Mouse (Mus musculus) neural tube, embryonic 11.5 days (tissue): Measurements from ENCODE around the gene Cd5. TPM values are rescaled to one million over a fixed set of nuclear protein-coding genes. Genes with fewer than 3 reads are reported as not detected.

Experiments used
- ATAC-seq: fragments of 200-750 bp; cut with Nextera tagmentation; 2 replicates; pipeline ENCODE4 v1.8.0; 2017; ENCODE audit warnings: moderate number of reproducible peaks, mild to moderate bottlenecking, moderate TSS enrichment, moderate library complexity; ENCODE audit not compliant: insufficient read depth, low FRiP score, low TSS enrichment
- DNase-seq: peaks from one replicate; pipeline ENCODE4 v3.0.0-alpha.2; 2015; ENCODE audit warnings: low spot score
- H3K27ac ChIP-seq: fragments of 300-500 bp; sonication (generic); 2 replicates; pipeline ENCODE4 v1.5.1; 2014; ENCODE audit warnings: low read depth, mild to moderate bottlenecking, low read length
- H3K27me3 ChIP-seq: fragments of 300-500 bp; sonication (generic); 2 replicates; pipeline ENCODE4 v1.6.1; 2014; ENCODE audit warnings: mild to moderate bottlenecking, low read length, mixed read lengths; ENCODE audit not compliant: control insufficient read depth, insufficient read depth
- H3K36me3 ChIP-seq: fragments of 300-500 bp; sonication (generic); 2 replicates; pipeline ENCODE4 v1.6.1; 2014; ENCODE audit warnings: mild to moderate bottlenecking, low read length, moderate library complexity, mixed read lengths; ENCODE audit not compliant: control insufficient read depth, insufficient read depth
- H3K4me1 ChIP-seq: fragments of 300-500 bp; sonication (generic); 2 replicates; pipeline ENCODE4 v1.6.1; 2014; ENCODE audit warnings: low read length, mixed read lengths; ENCODE audit not compliant: control insufficient read depth, insufficient read depth
- H3K4me2 ChIP-seq: fragments of 300-500 bp; sonication (generic); 2 replicates; pipeline ENCODE4 v1.6.1; 2014; ENCODE audit warnings: low read depth, mild to moderate bottlenecking, moderate library complexity
- H3K4me3 ChIP-seq: fragments of 300-500 bp; sonication (generic); 2 replicates; pipeline ENCODE4 v1.5.1; 2014; ENCODE audit warnings: low read depth, low read length
- H3K9ac ChIP-seq: fragments of 300-500 bp; sonication (generic); 2 replicates; pipeline ENCODE4 v1.6.1; 2014; ENCODE audit warnings: mild to moderate bottlenecking, low read length
- H3K9me3 ChIP-seq: fragments of 300-500 bp; sonication (generic); 2 replicates; pipeline ENCODE4 v1.6.1; 2016; ENCODE audit warnings: low read length; ENCODE audit not compliant: control insufficient read depth
- WGBS: fragments of 180-500 bp; shearing (Covaris S2); extraction: QIAGEN DNeasy Blood & Tissue Kit; methylation state at CpG from one replicate; pipeline ENCODE4 v1.1.7; 2014; 5-methylcytosine and 5-hydroxymethylcytosine counted together
- polyA plus RNA-seq: library from polyadenylated mRNA; unstranded; fragments of >200 nt; fragmentation: Nextera tagmentation; extraction: Ambion mirVana; gene quantifications from 2 replicates; pipeline ENCODE4 v1.2.1, GENCODE M21; 2014

Cd5 gene
- polyA plus RNA-seq, 1 experiment from 2014 or later: 0.24 TPM

DNA sequence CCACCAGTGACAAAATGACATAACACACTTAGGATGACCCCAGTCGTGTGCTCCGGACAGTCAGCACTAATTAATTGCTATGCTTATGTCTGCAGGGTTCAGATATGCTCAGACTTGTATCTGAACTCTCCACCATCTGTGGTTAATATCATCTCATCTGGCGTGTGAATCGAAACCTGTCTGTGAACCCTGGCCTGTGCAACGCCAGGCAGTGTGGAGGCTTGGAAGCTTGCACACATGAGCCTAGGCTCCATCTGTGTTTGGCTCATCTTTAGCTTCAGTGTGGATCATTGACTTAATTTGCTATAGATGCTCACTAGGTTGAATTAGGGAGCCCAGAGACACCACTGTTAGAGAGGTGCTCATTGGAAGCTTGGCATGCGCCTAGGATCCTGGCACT, 23.7 kb upstream of the Cd5 start:
- Histone ChIP-seq H3K27ac (no peak overlapping the region), H3K36me3 (no peaks in the 10 kb centered on the region), H3K9ac (no peak overlapping the region), H3K9me3 (no peaks in the 10 kb centered on the region), H3K27me3 (no peaks in the 10 kb centered on the region), H3K4me3 (no peak overlapping the region), H3K4me1 (peaks cover 3% of the 10 kb centered on the region; the same call in 1 of the 2 replicates), H3K4me2 (no peak overlapping the region)
- ATAC-seq (no peak), DNase-seq (no peak)
- 86% methylated on average over 6 of the region's 6 CpGs for whole genome bisulfite sequencing

DNA sequence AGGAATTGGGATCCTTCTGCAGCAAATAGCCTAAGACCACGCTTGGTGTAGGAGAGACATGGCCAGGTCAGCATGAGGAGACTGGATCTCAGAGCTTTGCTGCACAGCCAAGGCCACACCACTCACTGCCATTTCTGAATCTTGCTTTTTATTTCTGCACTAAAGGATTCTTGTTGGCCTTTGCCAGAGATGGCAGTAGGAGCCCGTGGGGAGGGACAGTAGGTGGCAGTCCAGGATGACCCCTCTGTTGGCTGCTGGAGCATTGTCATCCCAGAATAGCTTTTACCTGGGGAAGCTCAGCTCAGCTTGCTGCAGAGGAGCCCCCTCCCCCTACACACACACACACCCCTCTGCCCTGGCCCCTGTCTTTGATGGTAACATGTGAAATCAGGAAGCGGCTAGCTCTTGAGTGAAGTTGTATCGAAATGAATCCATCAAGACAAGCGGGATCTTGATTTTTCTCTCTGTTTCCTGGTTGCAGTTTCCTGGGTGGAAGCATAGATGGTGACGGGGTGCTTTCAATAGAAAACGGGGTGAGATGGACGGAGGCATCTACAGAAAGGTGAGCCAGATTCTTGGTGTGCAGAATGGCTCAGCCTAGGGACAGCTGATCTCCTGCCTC, 23.1 kb upstream of the Cd5 start:
- H3K36me3 ChIP-seq: no peaks in the 10 kb centered on the region
- H3K9ac ChIP-seq: no peak overlapping the region
- no peak overlapping the region for H3K4me2 ChIP-seq
- H3K4me1 ChIP-seq: peaks cover 3% of the 10 kb centered on the region; the same call in 1 of the 2 replicates
- no peak overlapping the region for H3K4me3 ChIP-seq
- WGBS: 87% methylated on average over 8 of the region's 8 CpGs
- DNase-seq (no peak), ATAC-seq (no peak)
- H3K27me3 ChIP-seq: no peaks in the 10 kb centered on the region
- no peaks in the 10 kb centered on the region for H3K9me3 ChIP-seq
- no peak overlapping the region for H3K27ac ChIP-seq

DNA sequence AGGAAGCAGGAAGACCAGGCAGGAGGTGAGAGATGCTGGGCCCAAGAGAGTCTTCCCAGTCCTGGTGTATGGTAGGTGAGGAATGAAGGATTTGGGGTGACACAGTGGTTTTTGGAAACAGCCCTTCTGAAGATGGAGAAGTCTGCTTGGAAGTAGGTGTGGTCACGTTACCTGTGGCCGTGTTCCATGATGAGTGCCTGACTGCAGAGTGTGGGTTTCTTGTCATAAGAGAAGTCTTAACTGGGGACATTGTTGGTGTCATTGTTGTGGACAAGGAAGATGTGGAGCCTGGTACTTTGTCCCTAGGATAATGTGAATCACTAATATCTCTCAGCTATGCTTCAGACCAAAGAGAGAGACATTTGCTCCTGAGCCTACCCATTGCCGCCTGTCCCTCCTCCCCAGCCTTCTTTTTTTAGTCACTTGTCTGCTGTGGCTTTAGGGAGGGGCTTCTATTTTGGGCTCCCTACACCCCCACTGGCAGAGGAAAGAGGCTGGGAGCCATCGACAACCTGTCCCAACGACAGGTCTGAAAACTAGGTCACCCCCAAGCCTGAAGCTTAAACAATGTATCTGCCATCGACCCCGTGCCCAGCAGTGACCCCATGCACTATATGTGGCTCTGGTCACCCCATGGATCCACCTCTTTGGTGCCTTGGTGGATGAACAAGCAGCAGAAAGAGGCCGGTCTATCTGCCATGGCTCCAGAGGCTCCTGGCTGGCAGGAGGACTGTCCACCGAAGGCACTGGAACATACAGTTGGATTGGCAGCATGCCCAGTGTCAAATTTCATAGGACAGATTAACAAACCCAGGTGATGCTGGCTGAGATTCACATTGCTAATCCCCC, 21.4 kb upstream of the Cd5 start:
- H3K4me3 ChIP-seq: no peak overlapping the region
- H3K36me3 ChIP-seq: no peaks in the 10 kb centered on the region
- no peaks in the 10 kb centered on the region for H3K9me3 ChIP-seq
- H3K4me1 ChIP-seq: peaks cover 3% of the 10 kb centered on the region; the same call in 1 of the 2 replicates
- no peak overlapping the region for H3K9ac ChIP-seq
- no peak overlapping the region for H3K27ac ChIP-seq
- DNase-seq: no peak
- WGBS: 94% methylated on average over 9 of the region's 9 CpGs
- no peak for ATAC-seq
- H3K4me2 ChIP-seq: no peak overlapping the region
- H3K27me3 ChIP-seq: no peaks in the 10 kb centered on the region

DNA sequence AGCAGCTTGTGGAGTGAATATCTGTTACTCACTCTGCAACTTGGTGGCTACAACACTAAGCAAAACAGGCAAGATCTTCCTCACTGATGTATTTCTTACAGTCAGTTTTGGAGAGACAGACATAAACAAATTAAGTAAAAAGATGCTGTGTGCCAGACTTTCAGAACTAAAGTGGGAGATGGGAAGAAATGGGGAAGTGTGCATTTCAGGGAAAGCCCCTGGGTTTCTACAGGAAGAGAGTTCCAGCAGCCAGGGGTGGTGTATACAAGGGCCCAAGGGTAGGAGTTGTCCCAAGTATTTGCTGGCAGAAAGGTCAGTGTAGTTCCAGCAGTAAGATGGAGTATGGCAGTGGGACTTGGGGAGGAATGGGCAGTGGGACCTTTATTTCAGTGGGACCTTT, 20.7 kb upstream of the Cd5 start:
- Histone ChIP-seq H3K36me3 (no peaks in the 10 kb centered on the region), H3K4me2 (no peak overlapping the region), H3K4me1 (peaks cover 3% of the 10 kb centered on the region; the same call in 1 of the 2 replicates), H3K4me3 (no peak overlapping the region), H3K9ac (no peak overlapping the region), H3K27ac (no peak overlapping the region), H3K27me3 (no peaks in the 10 kb centered on the region), H3K9me3 (no peaks in the 10 kb centered on the region)
- no peak for DNase-seq
- ATAC-seq: no peak

DNA sequence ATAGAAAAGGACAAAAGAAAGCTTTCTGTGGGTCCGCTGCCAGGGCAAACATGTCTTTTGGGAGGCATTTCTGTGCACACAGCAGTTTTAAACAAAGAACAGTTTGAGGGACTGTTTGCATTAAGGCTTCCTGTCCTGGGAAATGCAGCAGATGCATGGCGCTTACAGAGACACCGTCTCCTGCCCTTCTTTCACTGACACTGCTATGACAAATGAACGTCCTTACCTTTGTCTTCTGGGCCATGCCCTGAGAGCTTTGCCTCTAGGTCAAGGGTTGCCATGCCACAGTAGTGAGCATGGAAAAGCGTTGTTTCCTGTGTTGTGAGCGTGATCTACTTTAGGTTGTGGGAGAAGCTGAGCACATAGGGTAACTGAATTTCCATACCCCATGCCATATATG, 19.9 kb upstream of the Cd5 start:
- H3K36me3 ChIP-seq: no peaks in the 10 kb centered on the region
- 42% methylated on average over 6 of the region's 6 CpGs for WGBS
- DNase-seq (peak; percentile 15), ATAC-seq (no peak)
- H3K4me1 ChIP-seq: peaks cover 3% of the 10 kb centered on the region; the same call in 1 of the 2 replicates
- H3K27ac ChIP-seq: no peak overlapping the region
- H3K27me3 ChIP-seq: no peaks in the 10 kb centered on the region
- no peak overlapping the region for H3K4me3 ChIP-seq
- 0 out of 2 replicates have a peak overlapping the region, but pooled peaks have one; percentile 7 for H3K9ac ChIP-seq
- H3K4me2 ChIP-seq: no peak overlapping the region
- H3K9me3 ChIP-seq: no peaks in the 10 kb centered on the region

DNA sequence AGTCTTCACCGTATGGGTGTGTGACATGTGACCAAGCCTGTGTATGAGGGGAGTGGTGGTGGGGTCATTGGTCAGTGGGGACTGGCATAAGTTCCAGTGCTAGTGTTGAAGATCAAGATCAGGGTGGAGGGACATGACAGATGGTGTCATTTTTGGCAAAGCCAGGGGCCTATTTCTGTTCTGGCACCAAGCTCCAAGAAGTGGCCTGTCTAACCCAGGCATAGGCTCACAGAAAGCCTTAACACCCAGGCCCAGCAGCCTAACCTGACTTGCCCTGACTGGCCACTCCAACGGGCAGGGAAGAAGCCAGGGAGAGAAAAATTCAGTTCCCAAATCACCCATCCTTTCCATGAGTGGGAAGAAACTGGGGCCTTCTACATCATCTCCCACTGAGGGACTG, 18.7 kb upstream of the Cd5 start:
- WGBS: 100% methylated on average over 2 of the region's 2 CpGs
- no peak overlapping the region for H3K27ac ChIP-seq
- DNase-seq (no peak), ATAC-seq (no peak)
- no peak overlapping the region for H3K4me2 ChIP-seq
- peaks cover 3% of the 10 kb centered on the region; the same call in 1 of the 2 replicates for H3K4me1 ChIP-seq
- H3K36me3 ChIP-seq: no peaks in the 10 kb centered on the region
- H3K9ac ChIP-seq: no peak overlapping the region
- no peaks in the 10 kb centered on the region for H3K27me3 ChIP-seq
- no peak overlapping the region for H3K4me3 ChIP-seq
- H3K9me3 ChIP-seq: no peaks in the 10 kb centered on the region

DNA sequence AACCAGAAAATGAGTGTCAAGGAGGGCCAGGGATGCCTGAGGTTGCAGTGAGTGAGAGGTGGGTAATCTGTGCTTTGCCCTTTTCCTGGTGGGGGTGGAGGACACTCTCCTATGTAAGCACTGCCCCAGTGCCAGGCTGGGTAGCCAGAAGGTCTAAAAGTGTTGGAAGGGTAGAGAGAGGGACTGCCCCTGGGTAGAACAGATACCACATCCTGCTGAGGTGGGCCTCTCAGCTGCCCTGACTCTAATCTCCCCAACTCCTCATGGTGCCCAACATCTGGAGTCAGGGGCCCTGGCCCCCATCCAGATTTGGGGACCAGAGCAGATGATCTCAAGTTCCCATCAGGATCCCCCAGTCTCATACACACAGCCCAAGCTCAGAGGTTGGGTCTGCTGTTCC, 18.3 kb upstream of the Cd5 start:
- DNase-seq (no peak), ATAC-seq (no peak)
- no peaks in the 10 kb centered on the region for H3K9me3 ChIP-seq
- no peak overlapping the region for H3K9ac ChIP-seq
- no peaks in the 10 kb centered on the region for H3K27me3 ChIP-seq
- no peak overlapping the region for H3K4me2 ChIP-seq
- H3K4me3 ChIP-seq: no peak overlapping the region
- no peaks in the 10 kb centered on the region for H3K36me3 ChIP-seq
- peaks cover 3% of the 10 kb centered on the region; the same call in 1 of the 2 replicates for H3K4me1 ChIP-seq
- H3K27ac ChIP-seq: no peak overlapping the region

DNA sequence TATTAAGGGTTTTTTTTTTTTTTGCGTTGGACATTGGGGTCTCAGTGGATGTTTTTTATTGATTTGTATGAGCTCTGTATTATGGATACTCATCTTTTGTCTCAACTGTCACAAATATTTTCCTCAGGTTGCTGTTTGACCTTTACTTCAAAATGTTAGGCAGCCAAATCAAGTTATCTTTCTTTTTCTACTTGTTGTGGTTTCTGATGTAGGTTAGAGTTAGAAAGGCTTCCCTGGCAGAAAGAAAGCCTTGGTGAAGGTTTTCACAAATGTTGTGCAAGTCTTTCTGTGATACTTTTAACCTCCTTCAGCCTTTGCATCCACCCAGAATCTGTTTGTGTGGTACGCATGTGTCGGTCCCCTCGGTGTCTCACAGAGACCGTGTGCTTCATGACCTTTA, 13.8 kb upstream of the Cd5 start:
- no peak overlapping the region for H3K4me3 ChIP-seq
- no peak overlapping the region for H3K9ac ChIP-seq
- no peaks in the 10 kb centered on the region for H3K27me3 ChIP-seq
- no peak overlapping the region for H3K27ac ChIP-seq
- 94% methylated on average over 5 of the region's 5 CpGs for WGBS
- H3K36me3 ChIP-seq: no peaks in the 10 kb centered on the region
- no peak overlapping the region for H3K4me2 ChIP-seq
- H3K4me1 ChIP-seq: no peaks in the 10 kb centered on the region
- DNase-seq (no peak), ATAC-seq (no peak)
- no peaks in the 10 kb centered on the region for H3K9me3 ChIP-seq

DNA sequence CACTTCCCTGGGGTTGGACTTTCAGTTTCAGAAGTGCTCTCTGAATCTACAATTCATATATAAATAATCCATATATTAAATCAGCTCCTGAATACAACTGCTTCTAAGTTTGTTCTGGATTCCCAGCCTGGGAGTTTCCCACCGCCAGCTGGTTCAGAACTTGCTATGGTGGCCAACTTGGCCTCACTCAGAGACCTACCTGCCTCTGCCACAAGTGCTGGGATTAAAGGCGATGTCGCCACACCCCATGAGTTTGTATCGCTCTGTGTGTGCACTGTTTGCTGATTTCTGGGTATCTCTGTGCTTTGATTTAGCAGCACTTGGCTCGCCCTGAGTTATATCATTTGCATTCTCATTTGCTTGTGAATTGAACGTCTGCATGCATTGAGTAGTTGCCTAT, 13.3 kb upstream of the Cd5 start:
- no peak overlapping the region for H3K9ac ChIP-seq
- no peaks in the 10 kb centered on the region for H3K27me3 ChIP-seq
- no peaks in the 10 kb centered on the region for H3K4me1 ChIP-seq
- H3K4me3 ChIP-seq: no peak overlapping the region
- WGBS: 84% methylated on average over 6 of the region's 6 CpGs
- no peak overlapping the region for H3K27ac ChIP-seq
- no peaks in the 10 kb centered on the region for H3K36me3 ChIP-seq
- no peaks in the 10 kb centered on the region for H3K9me3 ChIP-seq
- no peak overlapping the region for H3K4me2 ChIP-seq
- DNase-seq (no peak), ATAC-seq (no peak)
